Mouse (Mus musculus): ENCODE measurements around the gene Gm9732.
"Not testable (repeated sequence)": the region's sequence is repeated elsewhere in the genome, so short reads cannot be mapped to it uniquely, and the experiment has no call there.

Gm9732 gene

GRCm38 (mm10) chr14:43274986-43275511 is at the start of gene Gm9732:
TSS of gene Gm9732 (plus strand) at chr14:43275036.
- in situ Hi-C loops (cut with MboI, MseI) = loop anchor here (5.0 to 10.0 kb wide), 6 partner anchors 60 to 590 kb away; no protein-coding TSS in a partner anchor

- in situ Hi-C loops (cut with MboI, MseI) = loop anchor here (5.0 to 10.0 kb wide), 6 partner anchors 1118 to 1910 kb away; partner anchors contain the start of genes Gm7951 (in 1 of the 2) and Gm8232 (in 1 of the 2)
These were observed 39.6 kb upstream of the Gm9732 start, which contains the start of gene Gm8122 for GRCm38 (mm10) chr14:43235204-43235603. TSS of gene Gm8122 (minus strand) at chr14:43235304.

- in situ Hi-C loops (cut with MboI, MseI) = loop anchor here (5.0 to 10.0 kb wide), 6 partner anchors 1120 to 1913 kb away; partner anchors contain the start of genes Gm7951 (in 1 of the 2) and Gm8232 (in 1 of the 2)
These were observed 37.1 kb upstream of the Gm9732 start for GRCm38 (mm10) chr14:43237769-43238168.

GRCm38 (mm10) chr14:43249611-43250170 is 25.1 kb upstream of the Gm9732 start:
- in situ Hi-C loops (cut with MboI, MseI) = loop anchor here (5.0 kb wide), 2 partner anchors 288 to 1478 kb away; no protein-coding TSS in a partner anchor

- in situ Hi-C loops (cut with MboI, MseI) = loop anchor here (5.0 kb wide), 2 partner anchors 287 to 1477 kb away; no protein-coding TSS in a partner anchor
These were observed 24.1 kb upstream of the Gm9732 start for GRCm38 (mm10) chr14:43250549-43251253.

GRCm38 (mm10) chr14:43256511-43256910 is 18.3 kb upstream of the Gm9732 start:
- in situ Hi-C loops (cut with MboI, MseI) = not testable (repeated sequence)

GRCm38 (mm10) chr14:43258349-43258748 is 16.5 kb upstream of the Gm9732 start, which contains the start of gene Gm8126:
TSS of gene Gm8126 (plus strand) at chr14:43258649.
- in situ Hi-C loops (cut with MboI, MseI) = not testable (repeated sequence)

GRCm38 (mm10) chr14:43263421-43263820 is 11.4 kb upstream of the Gm9732 start:
- in situ Hi-C loops (cut with MboI, MseI) = loop anchor here in 1 of 2 experiments (5.0 kb wide), 1 partner anchor 284 kb away; no protein-coding TSS in a partner anchor

- in situ Hi-C loops (cut with MboI, MseI) = loop anchor here in 1 of 2 experiments (5.0 kb wide), 1 partner anchor 284 kb away; no protein-coding TSS in a partner anchor
These were observed 6.2 kb upstream of the Gm9732 start for GRCm38 (mm10) chr14:43268521-43269084.

GRCm38 (mm10) chr14:43269211-43269610 is 5.6 kb upstream of the Gm9732 start:
- in situ Hi-C loops (cut with MboI, MseI) = loop anchor here in 1 of 2 experiments (5.0 kb wide), 1 partner anchor 283 kb away; no protein-coding TSS in a partner anchor

- in situ Hi-C loops (cut with MboI, MseI) = loop anchor here in 1 of 2 experiments (10.0 kb wide), 2 partner anchors 62 to 588 kb away; no protein-coding TSS in a partner anchor
These were observed 1.7 kb upstream of the Gm9732 start for GRCm38 (mm10) chr14:43273161-43273560.

- in situ Hi-C loops (cut with MboI, MseI) = loop anchor here (5.0 to 10.0 kb wide), 6 partner anchors 59 to 591 kb away; no protein-coding TSS in a partner anchor
These were observed 916 bp downstream of the Gm9732 start for GRCm38 (mm10) chr14:43275752-43276151.

- in situ Hi-C loops (cut with MboI, MseI) = loop anchor here (5.0 to 10.0 kb wide), 6 partner anchors 57 to 593 kb away; no protein-coding TSS in a partner anchor
These were observed 2.6 kb downstream of the Gm9732 start for GRCm38 (mm10) chr14:43277468-43277867.

- in situ Hi-C loops (cut with MboI, MseI) = loop anchor here (5.0 to 10.0 kb wide), 6 partner anchors 57 to 593 kb away; no protein-coding TSS in a partner anchor
These were observed 3.3 kb downstream of the Gm9732 start for GRCm38 (mm10) chr14:43278146-43278545.

- in situ Hi-C loops (cut with MboI, MseI) = loop anchor here (5.0 to 10.0 kb wide), 6 partner anchors 56 to 594 kb away; no protein-coding TSS in a partner anchor
These were observed 3.8 kb downstream of the Gm9732 start for GRCm38 (mm10) chr14:43278681-43279080.

GRCm38 (mm10) chr14:43293503-43293902 is 18.7 kb downstream of the Gm9732 start, which contains the start of gene Gm8127:
TSS of gene Gm8127 (minus strand) at chr14:43293832.
- in situ Hi-C loops (cut with MboI, MseI) = not testable (repeated sequence)

GRCm38 (mm10) chr14:43319516-43319915 is 44.7 kb downstream of the Gm9732 start:
- in situ Hi-C loops (cut with MboI, MseI) = loop anchor here in 1 of 2 experiments (5.0 kb wide), 1 partner anchor 1712 kb away; no protein-coding TSS in a partner anchor

GRCm38 (mm10) chr14:43328603-43329002 is 53.8 kb downstream of the Gm9732 start:
- in situ Hi-C loops (cut with MboI, MseI) = loop anchor here (5.0 kb wide), 1 partner anchor 1356 kb away; no protein-coding TSS in a partner anchor

- in situ Hi-C loops (cut with MboI, MseI) = loop anchor here (5.0 to 10.0 kb wide), 5 partner anchors 57 to 1859 kb away; partner anchors contain the start of gene Gm9732 (in 1 of the 2)
These were observed 56.6 kb downstream of the Gm9732 start for GRCm38 (mm10) chr14:43331362-43331880.

- in situ Hi-C loops (cut with MboI, MseI) = loop anchor here (5.0 to 10.0 kb wide), 7 partner anchors 63 to 1860 kb away; partner anchors contain the start of gene Gm9732 (in 1 of the 2)
These were observed 62.8 kb downstream of the Gm9732 start for GRCm38 (mm10) chr14:43337646-43338045.

Data from T-helper 17 cell (primary cell).